Mouse (Mus musculus): ENCODE results near the gene Rpl4. TPM values are rescaled to one million over a fixed set of nuclear protein-coding genes. Genes with fewer than 3 reads are reported as not detected.
A peak's percentile ranks its signal among the peaks of the same experiment; 100 is the strongest.

The Rpl4 gene
- polyA plus RNA-seq, 1 experiment from 2014 or later = 1,344 TPM

DNA sequence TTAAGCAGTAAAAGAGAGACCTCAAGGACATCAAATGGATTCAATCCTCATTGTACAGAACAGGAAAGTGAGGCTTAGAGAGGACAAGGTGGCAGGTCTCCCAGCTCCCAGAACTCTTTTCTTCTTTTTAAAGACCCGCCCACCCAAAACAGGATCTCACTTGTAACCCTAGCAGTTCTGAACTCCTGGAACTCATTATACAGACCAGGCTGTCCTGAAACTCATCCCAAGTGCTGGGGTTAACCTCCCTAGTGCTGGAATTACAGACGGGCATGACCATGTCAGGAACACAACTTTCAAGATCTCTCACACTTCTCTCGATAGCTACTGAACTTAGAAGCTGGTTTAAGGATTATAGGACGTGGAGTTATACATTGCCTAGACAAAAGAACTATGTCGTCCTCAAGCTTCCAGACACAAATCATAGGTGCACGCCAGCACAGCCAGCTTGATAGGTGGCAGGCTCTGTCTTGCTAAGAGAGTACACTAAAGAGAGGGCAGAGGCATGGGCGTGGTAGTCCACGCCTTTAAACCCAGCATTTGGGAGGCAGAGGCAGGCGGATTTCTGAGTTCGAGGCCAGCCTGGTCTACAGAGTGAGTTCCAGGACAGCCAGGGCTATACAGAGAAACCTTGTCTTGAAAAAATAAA, 46.7 kb downstream of the Rpl4 start:
- peak overlapping the region; percentile 44; the same call in 1 of the 2 replicates for H3K27ac ChIP-seq (replicated peaks; ENCODE audit: low read depth, low read length)
- H3K9me3 ChIP-seq (ENCODE audit: control insufficient read depth, low read length) = no peaks in the 10 kb centered on the region
- no peak overlapping the region for H3K4me2 ChIP-seq (ENCODE audit: low read depth, low read length)
- ATAC-seq (ENCODE audit: low read depth) = no peak
- WGBS = 62% methylated on average over 10 of the region's 10 CpGs
- DNase-seq (ENCODE audit: low spot score) = no peak
- H3K27me3 ChIP-seq (replicated peaks; ENCODE audit: control insufficient read depth, insufficient read depth, low read length) = no peaks in the 10 kb centered on the region
- H3K9ac ChIP-seq (ENCODE audit: low read depth, low read length) = no peak overlapping the region
- H3K4me3 ChIP-seq (ENCODE audit: low read depth, low read length) = no peak overlapping the region
- H3K36me3 ChIP-seq (ENCODE audit: control insufficient read depth, insufficient read depth, low read length) = no peaks in the 10 kb centered on the region
- H3K4me1 ChIP-seq (ENCODE audit: control insufficient read depth, insufficient read depth, low read length) = peaks cover 8% of the 10 kb centered on the region; the same call in 1 of the 2 replicates

DNA sequence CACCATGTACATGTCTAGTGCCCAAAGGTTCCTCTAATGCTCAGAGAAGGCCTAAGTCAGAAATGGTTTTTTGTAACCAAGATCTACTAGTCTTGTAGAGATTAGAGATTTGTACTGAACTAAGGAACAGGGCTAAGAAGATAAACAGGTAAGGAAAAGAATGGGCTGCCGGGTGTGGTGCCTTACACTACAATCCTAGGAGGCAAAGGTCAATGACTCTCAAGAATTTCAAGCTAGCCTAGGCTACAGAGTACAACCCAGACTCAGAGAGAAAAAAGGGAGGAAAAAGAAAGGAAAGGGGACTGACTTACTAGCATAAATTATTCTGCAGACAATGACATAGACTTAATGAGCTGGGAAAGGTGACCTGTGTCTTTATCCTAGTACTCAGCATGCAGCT, 47.4 kb downstream of the Rpl4 start:
- ATAC-seq (ENCODE audit: low read depth) (no peak), DNase-seq (ENCODE audit: low spot score) (no peak)
- WGBS = 76% methylated on average over 1 of the region's 1 CpGs
- Histone ChIP-seq H3K4me2 (ENCODE audit: low read depth, low read length) (no peak overlapping the region), H3K27ac (replicated peaks; ENCODE audit: low read depth, low read length) (peak overlapping the region; percentile 44; the same call in 1 of the 2 replicates), H3K27me3 (replicated peaks; ENCODE audit: control insufficient read depth, insufficient read depth, low read length) (no peaks in the 10 kb centered on the region), H3K4me3 (ENCODE audit: low read depth, low read length) (no peak overlapping the region), H3K9me3 (ENCODE audit: control insufficient read depth, low read length) (no peaks in the 10 kb centered on the region), H3K4me1 (ENCODE audit: control insufficient read depth, insufficient read depth, low read length) (peaks cover 8% of the 10 kb centered on the region; the same call in 1 of the 2 replicates), H3K9ac (ENCODE audit: low read depth, low read length) (no peak overlapping the region), H3K36me3 (ENCODE audit: control insufficient read depth, insufficient read depth, low read length) (no peaks in the 10 kb centered on the region)

DNA sequence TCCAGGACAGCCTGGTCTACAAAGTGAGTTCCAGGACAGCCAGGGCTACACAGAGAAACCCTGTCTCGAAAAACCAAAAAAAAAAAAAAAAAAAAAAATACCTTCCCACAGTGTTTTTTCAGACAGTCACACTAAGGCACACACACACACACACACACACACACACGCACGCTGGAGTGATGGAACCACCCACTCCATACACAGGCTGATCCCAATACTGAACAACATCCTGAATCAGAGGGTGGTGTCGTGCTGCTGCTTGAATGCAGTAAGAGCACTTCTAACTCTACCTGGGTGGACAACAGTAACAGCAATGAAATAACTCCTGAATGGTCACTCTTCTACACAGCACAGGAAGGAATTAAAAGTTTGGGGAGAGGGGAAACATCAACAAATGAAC, 48.3 kb downstream of the Rpl4 start:
- H3K36me3 ChIP-seq (ENCODE audit: control insufficient read depth, insufficient read depth, low read length) = no peaks in the 10 kb centered on the region

DNA sequence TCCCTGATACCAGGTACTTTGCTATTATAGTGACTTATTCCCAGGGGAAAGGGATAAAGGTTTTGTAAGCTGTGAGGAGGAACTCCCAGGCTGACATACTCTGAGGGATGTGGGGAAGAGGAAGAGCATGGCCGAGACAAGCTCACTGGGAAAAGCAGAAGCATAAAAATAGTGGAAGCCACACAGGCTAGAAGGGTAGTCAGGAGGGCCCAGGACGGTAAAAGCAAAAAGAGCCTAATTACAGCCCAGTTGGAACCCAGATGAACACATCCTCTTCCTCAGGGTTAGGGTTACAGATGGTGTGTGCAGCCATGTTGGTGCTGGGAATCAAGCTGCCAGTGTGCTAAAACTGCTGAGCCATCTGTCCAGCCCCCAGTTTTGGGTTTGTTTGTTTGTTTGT, 48.9 kb downstream of the Rpl4 start:
- 60% methylated on average over 2 of the region's 2 CpGs for WGBS

More for the DNA sequence above, 48.3 kb downstream of the Rpl4 start:
- Histone ChIP-seq H3K4me3 (ENCODE audit: low read depth, low read length) (no peak overlapping the region), H3K27ac (replicated peaks; ENCODE audit: low read depth, low read length) (no peak overlapping the region), H3K27me3 (replicated peaks; ENCODE audit: control insufficient read depth, insufficient read depth, low read length) (no peaks in the 10 kb centered on the region), H3K9ac (ENCODE audit: low read depth, low read length) (no peak overlapping the region), H3K4me1 (ENCODE audit: control insufficient read depth, insufficient read depth, low read length) (peaks cover 8% of the 10 kb centered on the region; the same call in 1 of the 2 replicates), H3K4me2 (ENCODE audit: low read depth, low read length) (no peak overlapping the region), H3K9me3 (ENCODE audit: control insufficient read depth, low read length) (no peaks in the 10 kb centered on the region)
- DNase-seq (ENCODE audit: low spot score) (no peak), ATAC-seq (ENCODE audit: low read depth) (no peak)
- WGBS = 91% methylated on average over 3 of the region's 4 CpGs

DNA sequence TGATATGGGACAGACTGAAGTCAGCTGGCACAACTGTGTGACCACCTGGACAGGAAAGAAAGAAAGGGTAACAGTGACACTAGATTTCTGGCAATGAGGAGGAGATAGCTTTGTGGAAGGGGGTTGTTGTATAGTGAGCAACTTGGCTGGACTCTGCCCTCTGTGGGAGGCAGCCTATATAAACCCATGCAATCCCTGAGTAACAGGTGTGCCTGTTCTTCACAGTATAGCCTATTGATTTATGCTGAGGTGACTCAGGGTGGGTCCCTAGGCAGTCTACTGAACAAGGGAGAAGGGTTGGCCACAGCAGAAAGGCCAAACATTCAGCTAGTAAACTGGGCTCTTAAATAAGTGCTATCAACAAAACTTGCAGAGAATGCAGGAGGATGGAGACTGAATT, 52.6 kb downstream of the Rpl4 start:
- peaks cover 1% of the 10 kb centered on the region; the same call in 1 of the 2 replicates for H3K4me1 ChIP-seq (ENCODE audit: control insufficient read depth, insufficient read depth, low read length)
- no peak for ATAC-seq (ENCODE audit: low read depth)
- H3K36me3 ChIP-seq (ENCODE audit: control insufficient read depth, insufficient read depth, low read length) = no peaks in the 10 kb centered on the region
- no peaks in the 10 kb centered on the region for H3K9me3 ChIP-seq (ENCODE audit: control insufficient read depth, low read length)
- H3K27me3 ChIP-seq (replicated peaks; ENCODE audit: control insufficient read depth, insufficient read depth, low read length) = no peaks in the 10 kb centered on the region
- H3K9ac ChIP-seq (ENCODE audit: low read depth, low read length) = no peak overlapping the region
- H3K4me3 ChIP-seq (ENCODE audit: low read depth, low read length) = no peak overlapping the region
- H3K4me2 ChIP-seq (ENCODE audit: low read depth, low read length) = no peak overlapping the region
- DNase-seq (ENCODE audit: low spot score) = no peak
- no peak overlapping the region for H3K27ac ChIP-seq (replicated peaks; ENCODE audit: low read depth, low read length)

More for the DNA sequence above, 48.9 kb downstream of the Rpl4 start:
- no peak overlapping the region for H3K4me3 ChIP-seq (ENCODE audit: low read depth, low read length)
- no peaks in the 10 kb centered on the region for H3K27me3 ChIP-seq (replicated peaks; ENCODE audit: control insufficient read depth, insufficient read depth, low read length)
- H3K9me3 ChIP-seq (ENCODE audit: control insufficient read depth, low read length) = no peaks in the 10 kb centered on the region
- peaks cover 8% of the 10 kb centered on the region; the same call in 1 of the 2 replicates for H3K4me1 ChIP-seq (ENCODE audit: control insufficient read depth, insufficient read depth, low read length)
- DNase-seq (ENCODE audit: low spot score) (no peak), ATAC-seq (ENCODE audit: low read depth) (no peak)
- no peak overlapping the region for H3K4me2 ChIP-seq (ENCODE audit: low read depth, low read length)
- no peaks in the 10 kb centered on the region for H3K36me3 ChIP-seq (ENCODE audit: control insufficient read depth, insufficient read depth, low read length)
- H3K27ac ChIP-seq (replicated peaks; ENCODE audit: low read depth, low read length) = no peak overlapping the region
- H3K9ac ChIP-seq (ENCODE audit: low read depth, low read length) = no peak overlapping the region

DNA sequence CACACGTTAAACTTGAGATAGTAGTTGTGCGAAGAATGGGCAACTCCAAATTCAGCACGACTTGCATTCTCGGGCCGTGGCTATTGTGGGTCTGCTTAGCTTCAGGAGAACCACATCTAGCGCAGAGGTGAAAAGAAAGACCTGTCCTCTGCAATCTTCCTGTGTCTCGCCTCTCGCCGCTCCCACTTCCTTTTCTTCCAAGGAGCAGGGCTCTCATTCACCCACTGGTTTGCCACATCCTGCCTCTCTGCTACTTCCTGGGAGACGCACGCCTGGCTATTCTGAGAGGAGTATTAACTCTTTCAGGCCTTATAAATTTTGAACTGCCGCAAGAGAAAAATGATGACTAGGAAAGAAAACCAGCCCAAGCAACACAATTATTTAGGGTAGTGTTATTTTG, 54.6 kb downstream of the Rpl4 start:
- H3K27me3 ChIP-seq (replicated peaks; ENCODE audit: control insufficient read depth, insufficient read depth, low read length) = no peaks in the 10 kb centered on the region
- no peak for DNase-seq (ENCODE audit: low spot score)
- peaks cover 17% of the 10 kb centered on the region for H3K4me1 ChIP-seq (ENCODE audit: control insufficient read depth, insufficient read depth, low read length)
- no peaks in the 10 kb centered on the region for H3K36me3 ChIP-seq (ENCODE audit: control insufficient read depth, insufficient read depth, low read length)
- WGBS = 78% methylated on average over 12 of the region's 12 CpGs
- ATAC-seq (ENCODE audit: low read depth) = no peak
- H3K9me3 ChIP-seq (ENCODE audit: control insufficient read depth, low read length) = no peaks in the 10 kb centered on the region
- H3K27ac ChIP-seq (replicated peaks; ENCODE audit: low read depth, low read length) = no peak overlapping the region
- H3K4me3 ChIP-seq (ENCODE audit: low read depth, low read length) = no peak overlapping the region
- no peak overlapping the region for H3K4me2 ChIP-seq (ENCODE audit: low read depth, low read length)
- H3K9ac ChIP-seq (ENCODE audit: low read depth, low read length) = no peak overlapping the region

Small RNAs within 50 kb of the gene (microRNA-seq; reads per million reads assigned to microRNA genes)
- gene Gm24106 (ENCODE audit: borderline number of aligned reads) = not detected

Other genes with a start within 250 kb of the Rpl4 start
- gene Smad6, start 151.3 kb upstream of the Rpl4 start, polyA plus RNA-seq (2014; fragmentation: Nextera tagmentation; extraction: Ambion mirVana) = 7.9 and 8.8 TPM in 2 replicates
- gene Lctl, start 56.2 kb upstream of the Rpl4 start, polyA plus RNA-seq (2014; fragmentation: Nextera tagmentation; extraction: Ambion mirVana) = not detected in 2 replicates
- gene Zwilch, start 271 bp upstream of the Rpl4 start, polyA plus RNA-seq (2014; fragmentation: Nextera tagmentation; extraction: Ambion mirVana) = 10.6 and 17.4 TPM in 2 replicates
- 19.2 and 21.2 TPM in 2 replicates for gene Snapc5, start 5.9 kb downstream of the Rpl4 start, polyA plus RNA-seq (2014; fragmentation: Nextera tagmentation; extraction: Ambion mirVana)
- 2.2 and 2.3 TPM in 2 replicates for gene Uchl4, start 61.8 kb downstream of the Rpl4 start, polyA plus RNA-seq (2014; fragmentation: Nextera tagmentation; extraction: Ambion mirVana)
- gene Map2k1, start 80.3 kb downstream of the Rpl4 start, polyA plus RNA-seq (2014; fragmentation: Nextera tagmentation; extraction: Ambion mirVana) = 105 and 109 TPM in 2 replicates
- 168 and 218 TPM in 2 replicates for gene Tipin, start 108.2 kb downstream of the Rpl4 start, polyA plus RNA-seq (2014; fragmentation: Nextera tagmentation; extraction: Ambion mirVana)
- gene Dis3l, start 167.9 kb downstream of the Rpl4 start, polyA plus RNA-seq (2014; fragmentation: Nextera tagmentation; extraction: Ambion mirVana) = 19.5 and 19.6 TPM in 2 replicates
- 1.1 and 1.3 TPM in 2 replicates for gene Megf11, start 212.3 kb downstream of the Rpl4 start, polyA plus RNA-seq (2014; fragmentation: Nextera tagmentation; extraction: Ambion mirVana)

Measured in embryonic facial prominence, embryonic 14.5 days (tissue).